In the genomic region with DNA sequence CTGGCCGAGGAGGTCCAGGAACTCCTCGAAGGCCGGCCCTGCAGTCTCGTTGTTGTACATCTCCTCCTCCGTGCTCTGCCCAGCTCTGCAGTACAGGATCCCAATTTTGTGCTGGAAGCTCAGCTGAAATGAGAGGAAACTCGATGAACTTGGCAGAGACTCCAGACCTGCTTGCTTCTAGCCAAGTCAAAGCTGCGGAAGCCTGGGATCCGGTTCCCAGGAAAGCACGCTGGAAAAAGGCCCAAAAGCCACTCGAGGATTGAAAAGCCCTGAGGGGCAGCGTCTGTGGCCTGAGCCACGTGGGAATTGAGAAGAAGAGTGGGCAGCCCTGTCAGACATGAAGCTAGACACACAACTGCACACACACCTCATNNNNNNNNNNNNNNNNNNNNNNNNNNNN, we compare ENCODE assay signal across 8 mouse cellular contexts.
DNase-seq lines count a peak whose midpoint lies in the region; ATAC-seq and TF ChIP-seq lines count a peak whose summit lies in the region.

No protein-coding gene starts in this region.

- H3K4me2 ChIP-seq in liver, postnatal 0 days (ENCODE audit: low read depth, low read length) = no peak overlapping the region
- H3K4me2 ChIP-seq in stomach, embryonic 15.5 days = no peak overlapping the region

- no peaks in the 10 kb centered on the region for H3K27me3 ChIP-seq in liver, adult 2 months (ENCODE audit: control insufficient read depth, insufficient read depth, low read length)
- no peaks in the 10 kb centered on the region for H3K27me3 ChIP-seq in liver, postnatal 0 days (ENCODE audit: insufficient read depth, low read length)
- no peaks in the 10 kb centered on the region for H3K27me3 ChIP-seq in cerebellum, adult 2 months (ENCODE audit: control insufficient read depth, insufficient read depth, low read length)
- no peaks in the 10 kb centered on the region for H3K27me3 ChIP-seq in stomach, embryonic 15.5 days (replicated peaks)

- H3K36me3 ChIP-seq in liver, adult 2 months (ENCODE audit: control insufficient read depth, insufficient read depth, low read length) = 0 out of 2 replicates have a peak, but pooled peaks cover 2% of the 10 kb centered on the region
- H3K36me3 ChIP-seq in liver, postnatal 0 days (replicated peaks; ENCODE audit: insufficient read depth, low read length) = peaks cover 2% of the 10 kb centered on the region; the same call in 1 of the 2 replicates
- H3K36me3 ChIP-seq in stomach, embryonic 15.5 days = peaks cover 2% of the 10 kb centered on the region; the same call in 1 of the 2 replicates

- TF ChIP-seq POLR2A in liver, adult 2 months (IDR thresholded peaks at IDR 0.05; ENCODE audit: extremely low read depth, insufficient read depth, low read length) = no peak
- TF ChIP-seq POLR2A in cerebellum, adult 2 months (IDR thresholded peaks at IDR 0.05; ENCODE audit: borderline replicate concordance, insufficient read depth, low read length) = no peak

- no peaks in the 10 kb centered on the region for H3K9me3 ChIP-seq in liver, postnatal 0 days (ENCODE audit: low read length)
- no peaks in the 10 kb centered on the region for H3K9me3 ChIP-seq in stomach, embryonic 15.5 days

- H3K9ac ChIP-seq in liver, adult 2 months (ENCODE audit: low read depth, low read length) = no peak overlapping the region
- H3K9ac ChIP-seq in liver, postnatal 0 days (replicated peaks) = no peak overlapping the region
- no peak overlapping the region for H3K9ac ChIP-seq in stomach, embryonic 15.5 days

- H3K4me1 ChIP-seq in liver, adult 2 months (ENCODE audit: control insufficient read depth, insufficient read depth, low read length) = peaks cover 11% of the 10 kb centered on the region
- peaks cover 6% of the 10 kb centered on the region; the same call in 1 of the 2 replicates for H3K4me1 ChIP-seq in liver, postnatal 0 days (ENCODE audit: insufficient read depth)
- peaks cover 18% of the 10 kb centered on the region for H3K4me1 ChIP-seq in cerebellum, adult 2 months (ENCODE audit: control insufficient read depth, insufficient read depth, low read length)
- H3K4me1 ChIP-seq in stomach, embryonic 15.5 days = no peaks in the 10 kb centered on the region; the same call in 1 of the 2 replicates

- DNase-seq in liver, adult 2 months (ENCODE audit: extremely low read depth, low read depth, low spot score) = peak; percentile 15
- no peak for DNase-seq in liver, postnatal 0 days
- DNase-seq in cerebellum, adult 2 months = peak; percentile 74 to 85
- DNase-seq in gastrocnemius, postnatal 14 days = peak; percentile 70
- peak; percentile 62 to 72 for DNase-seq in kidney, postnatal 4 days
- no peak for DNase-seq in thymus, postnatal 0 days (ENCODE audit: low spot score)
- no peak for DNase-seq in yolk sac, embryonic 10.5 days (ENCODE audit: low spot score)

- 75% methylated on average over 12 of the region's 12 CpGs for WGBS in liver, adult 2 months
- WGBS in liver, postnatal 0 days (ENCODE audit: insufficient replicate concordance) = 73% methylated on average over 12 of the region's 12 CpGs
- 8% methylated on average over 12 of the region's 12 CpGs for WGBS in cerebellum, adult 2 months
- WGBS in stomach, embryonic 15.5 days = 51% methylated on average over 12 of the region's 12 CpGs

- no peak for TF ChIP-seq CTCF in liver, adult 2 months (IDR thresholded peaks at IDR 0.05; ENCODE audit: low read depth, low read length)
- no peak for TF ChIP-seq CTCF in liver, postnatal 0 days (IDR thresholded peaks at IDR 0.05; ENCODE audit: low read depth)
- TF ChIP-seq CTCF in cerebellum, adult 2 months (IDR thresholded peaks at IDR 0.05; ENCODE audit: borderline replicate concordance, insufficient read depth, low read depth, low read length) = no peak

- H3K79me2 ChIP-seq in liver, adult 2 months (ENCODE audit: control insufficient read depth, insufficient read depth, low read length) = no peaks in the 10 kb centered on the region

- H3K27ac ChIP-seq in liver, adult 2 months (replicated peaks; ENCODE audit: insufficient read depth, low read depth, low read length) = no peak overlapping the region
- no peak overlapping the region for H3K27ac ChIP-seq in liver, postnatal 0 days (ENCODE audit: low read depth)
- no peak overlapping the region for H3K27ac ChIP-seq in cerebellum, adult 2 months (ENCODE audit: insufficient read depth, low read length)
- H3K27ac ChIP-seq in stomach, embryonic 15.5 days = peak overlapping the region; percentile 37

- intact Hi-C loops in gastrocnemius, postnatal 14 days (cut with DNase I; ENCODE audit: low total_unique reads) = no loop called here

- no peak for TF ChIP-seq EP300 in liver, postnatal 0 days (IDR thresholded peaks at IDR 0.05; ENCODE audit: low read depth)

- ATAC-seq in liver, postnatal 0 days = no peak
- ATAC-seq in stomach, embryonic 15.5 days (ENCODE audit: insufficient read depth, low FRiP score, low read depth) = no peak

- no peak overlapping the region for H3K4me3 ChIP-seq in liver, adult 2 months (ENCODE audit: insufficient read depth, low read depth, low read length)
- H3K4me3 ChIP-seq in liver, postnatal 0 days (ENCODE audit: low read depth, low read length) = no peak overlapping the region
- no peak overlapping the region for H3K4me3 ChIP-seq in cerebellum, adult 2 months (replicated peaks; ENCODE audit: insufficient read depth, low read depth, low read length)
- no peak overlapping the region for H3K4me3 ChIP-seq in stomach, embryonic 15.5 days (replicated peaks)

Comparison
In these comparisons a context has a peak if more than half of its experiments do, and no peak if none do; other contexts are left out.
1. DNase-seq: peak in liver, adult 2 months (single experiment), cerebellum, adult 2 months (2 of 2), gastrocnemius, postnatal 14 days (single experiment) and kidney, postnatal 4 days (2 of 2); none in liver, postnatal 0 days (single experiment), thymus, postnatal 0 days (single experiment) and yolk sac, embryonic 10.5 days (single experiment).